In genomic region chr10:19592556-19592955, GRCm38 (mm10) we compare ENCODE assay signal across 8 mouse cellular contexts. TPM values are rescaled to one million over a fixed set of nuclear protein-coding genes. Genes with fewer than 3 reads are reported as not detected.
DNase-seq lines count a peak whose midpoint lies in the region; ATAC-seq and TF ChIP-seq lines count a peak whose summit lies in the region.

No protein-coding gene starts in this region.

- TF ChIP-seq EP300 in MEL (IDR thresholded peaks at IDR 0.05; ENCODE audit: low read depth in 1 of 2, low read length in 2 of 2), result no peak

- no peaks in the 10 kb centered on the region for H3K27me3 ChIP-seq in heart, embryonic 13.5 days (replicated peaks)
- H3K27me3 ChIP-seq in MEL (ENCODE audit: control insufficient read depth in 1 of 2, insufficient read depth in 2 of 2, low read length in 2 of 2), result no peaks in the 10 kb centered on the region
- H3K27me3 ChIP-seq in heart, embryonic 16.5 days (ENCODE audit: control insufficient read depth, insufficient read depth, low read length), result no peaks in the 10 kb centered on the region
- H3K27me3 ChIP-seq in midbrain, embryonic 10.5 days (ENCODE audit: low read depth, poor library complexity, severe bottlenecking), result peaks cover 18% of the 10 kb centered on the region

- H3K9me3 ChIP-seq in heart, embryonic 13.5 days, result no peaks in the 10 kb centered on the region
- no peaks in the 10 kb centered on the region for H3K9me3 ChIP-seq in MEL (replicated peaks; ENCODE audit: insufficient read depth, low read length)
- H3K9me3 ChIP-seq in heart, embryonic 16.5 days (replicated peaks; ENCODE audit: control insufficient read depth, low read length), result no peaks in the 10 kb centered on the region
- H3K9me3 ChIP-seq in midbrain, embryonic 10.5 days (replicated peaks), result no peaks in the 10 kb centered on the region

- ATAC-seq in heart, embryonic 13.5 days (ENCODE audit: extremely low read depth, insufficient number of reproducible peaks, low FRiP score, low TSS enrichment), result no peak
- ATAC-seq in heart, embryonic 16.5 days (replicated peaks; ENCODE audit: extremely low read depth, insufficient read depth, low FRiP score), result no peak

- H3K36me3 ChIP-seq in heart, embryonic 13.5 days, result peaks cover 5% of the 10 kb centered on the region
- peaks cover 1 to 22% of the 10 kb centered on the region in 2 experiments; a peak in 3 of 4 replicates for H3K36me3 ChIP-seq in MEL (ENCODE audit: control insufficient read depth in 1 of 2, insufficient read depth in 2 of 2, low read length in 2 of 2)
- no peaks in the 10 kb centered on the region for H3K36me3 ChIP-seq in heart, embryonic 16.5 days (ENCODE audit: control insufficient read depth, insufficient read depth)
- 0 out of 2 replicates have a peak, but pooled peaks cover 3% of the 10 kb centered on the region for H3K36me3 ChIP-seq in midbrain, embryonic 10.5 days

- H3K79me2 ChIP-seq in MEL (ENCODE audit: control insufficient read depth, insufficient read depth, low read length, poor library complexity), result peaks cover 3% of the 10 kb centered on the region

- DNase-seq in heart, adult 18-20 months, result no peak
- no peak for DNase-seq in MEL (ENCODE audit: low read depth, low spot score)
- DNase-seq in midbrain, embryonic 10.5 days (ENCODE audit: low spot score), result no peak
- DNase-seq in testis, postnatal 10 days (ENCODE audit: low spot score), result no peak
- DNase-seq in B cell, adult 2 months, result no peak
- no peak for DNase-seq in adrenal gland, postnatal 10 days

- peaks cover 43% of the 10 kb centered on the region for H3K4me1 ChIP-seq in heart, embryonic 13.5 days
- peaks cover 7 to 16% of the 10 kb centered on the region in 2 experiments for H3K4me1 ChIP-seq in MEL (ENCODE audit: control insufficient read depth in 1 of 2, insufficient read depth in 2 of 2, low read length in 2 of 2)
- H3K4me1 ChIP-seq in heart, embryonic 16.5 days (ENCODE audit: control insufficient read depth, insufficient read depth, low read length), result peaks cover 23% of the 10 kb centered on the region
- H3K4me1 ChIP-seq in midbrain, embryonic 10.5 days, result peaks cover 23% of the 10 kb centered on the region

- TF ChIP-seq RAD21 in MEL (IDR thresholded peaks at IDR 0.05; ENCODE audit: low read depth, low read length), result no peak

- H3K27ac ChIP-seq in heart, embryonic 13.5 days (replicated peaks), result peak overlapping the region; percentile 89
- H3K27ac ChIP-seq in MEL (ENCODE audit: control insufficient read depth, low read depth, low read length), result no peak overlapping the region
- H3K27ac ChIP-seq in heart, embryonic 16.5 days (ENCODE audit: low read length), result peak overlapping the region; percentile 91
- peak overlapping the region; percentile 89 for H3K27ac ChIP-seq in midbrain, embryonic 10.5 days (replicated peaks)

- H3K4me3 ChIP-seq in heart, embryonic 13.5 days, result peak overlapping the region; percentile 83
- H3K4me3 ChIP-seq in MEL (ENCODE audit: control insufficient read depth in 1 of 2, insufficient read depth in 1 of 2, low read depth in 2 of 2, low read length in 2 of 2), result peak overlapping the region; percentile 77 to 86
- peak overlapping the region; percentile 75 for H3K4me3 ChIP-seq in heart, embryonic 16.5 days (ENCODE audit: low read length)
- H3K4me3 ChIP-seq in midbrain, embryonic 10.5 days, result peak overlapping the region; percentile 72

- TF ChIP-seq CTCF in MEL (IDR thresholded peaks at IDR 0.05 in 2 of 3, conservative IDR thresholded peaks at IDR 0.05 in 1 of 3; ENCODE audit: control insufficient read depth in 1 of 3, insufficient read depth in 1 of 3, low read depth in 2 of 3, low read length in 3 of 3, poor library complexity in 1 of 3, severe bottlenecking in 1 of 3), result no peak

- H3K9ac ChIP-seq in heart, embryonic 13.5 days, result peak overlapping the region; percentile 89
- H3K9ac ChIP-seq in MEL (ENCODE audit: control insufficient read depth, low read depth, low read length, poor library complexity, severe bottlenecking), result peak overlapping the region; percentile 86
- H3K9ac ChIP-seq in heart, embryonic 16.5 days (ENCODE audit: low read length), result peak overlapping the region; percentile 88

- no peak for TF ChIP-seq POLR2A in MEL (IDR thresholded peaks at IDR 0.05; ENCODE audit: control insufficient read depth in 1 of 2, insufficient read depth in 1 of 2, low read depth in 1 of 2, low read length in 2 of 2, poor library complexity in 1 of 2)

- 1% methylated on average over 3 of the region's 3 CpGs for WGBS in heart, embryonic 13.5 days
- 4% methylated on average over 3 of the region's 3 CpGs for WGBS in heart, embryonic 16.5 days
- WGBS in midbrain, embryonic 10.5 days, result 12% methylated on average over 3 of the region's 3 CpGs

- H3K4me2 ChIP-seq in heart, embryonic 13.5 days, result peak overlapping the region; percentile 82
- H3K4me2 ChIP-seq in heart, embryonic 16.5 days (ENCODE audit: low read depth, low read length), result peak overlapping the region; percentile 72

TF ChIP-seq in MEL, 35 proteins besides CTCF, POLR2A, EP300 and RAD21:
- TF ChIP-seq SIN3A (IDR thresholded peaks at IDR 0.05; ENCODE audit: low read length), result no peak
- no peak for TF ChIP-seq SMC3 (IDR thresholded peaks at IDR 0.05; ENCODE audit: low read depth, low read length)
- TF ChIP-seq ZKSCAN1 (IDR thresholded peaks at IDR 0.05; ENCODE audit: low read depth, low read length), result no peak
- TF ChIP-seq MXI1 (IDR thresholded peaks at IDR 0.05; ENCODE audit: low read depth, low read length), result no peak
- TF ChIP-seq CHD1 (IDR thresholded peaks at IDR 0.05; ENCODE audit: low read depth, low read length), result no peak
- no peak for TF ChIP-seq MYB (IDR thresholded peaks at IDR 0.05; ENCODE audit: low read depth, low read length)
- TF ChIP-seq MAFK (IDR thresholded peaks at IDR 0.05; ENCODE audit: borderline replicate concordance, low read depth, low read length), result no peak
- no peak for TF ChIP-seq POLR2AphosphoS5 (IDR thresholded peaks at IDR 0.05; ENCODE audit: borderline replicate concordance, low read depth, low read length)
- no peak for TF ChIP-seq TAL1 (IDR thresholded peaks at IDR 0.05; ENCODE audit: low read length)
- TF ChIP-seq MEF2A (IDR thresholded peaks at IDR 0.05; ENCODE audit: extremely low read depth, insufficient replicate concordance, low read depth, low read length, poor library complexity, severe bottlenecking), result no peak
- TF ChIP-seq CHD2 (IDR thresholded peaks at IDR 0.05; ENCODE audit: low read length), result no peak
- TF ChIP-seq NRF1 (IDR thresholded peaks at IDR 0.05; ENCODE audit: insufficient read depth, low read depth, low read length, poor library complexity, severe bottlenecking), result no peak
- TF ChIP-seq MAX (IDR thresholded peaks at IDR 0.05; ENCODE audit: low read length), result no peak
- TF ChIP-seq GATA1 (IDR thresholded peaks at IDR 0.05; ENCODE audit: low read depth, low read length), result no peak
- TF ChIP-seq ZNF384 (IDR thresholded peaks at IDR 0.05; ENCODE audit: low read depth, low read length), result no peak
- TF ChIP-seq MYC (IDR thresholded peaks at IDR 0.05; ENCODE audit: low read depth, low read length), result no peak

RNA-seq across cellular contexts. Expression of gene Ifngr1, which starts 0.8 kb away (rescaled TPM):
- 32.8 and 33.3 TPM in 2 replicates for polyA plus RNA-seq in heart, embryonic 13.5 days (2015; fragmentation: Nextera tagmentation; extraction: Ambion mirVana)
- 10 to 100 TPM; 48.1 to 56.9 TPM for total RNA-seq in heart, adult 18-20 months (2021)
- total RNA-seq in MEL (2012; rRNA removed), result 15.4 and 19.8 TPM in 2 replicates
- 10 to 100 TPM in 1 of 2 experiments, not detected in 1; 18.6 TPM for polyA plus RNA-seq in MEL (2012; ENCODE audit: insufficient read depth in 1 of 2, insufficient read length in 2 of 2, low read depth in 1 of 2, low replicate concordance in 2 of 2, missing spikeins in 1 of 2)
- 50.2 and 69.7 TPM in 2 replicates for polyA plus RNA-seq in heart, embryonic 16.5 days (2015; fragmentation: Nextera tagmentation; extraction: Ambion mirVana)
- 34.7 and 36.0 TPM in 2 replicates for polyA plus RNA-seq in midbrain, embryonic 10.5 days (2016; fragmentation: Nextera tagmentation; extraction: Ambion mirVana)
- 10 to 100 TPM; 60.2 to 87.8 TPM for total RNA-seq in adrenal gland, postnatal 10 days (2021)

RNA-seq across cellular contexts. Expression of gene Il22ra2, which starts 29.2 kb away (rescaled TPM):
- polyA plus RNA-seq in heart, embryonic 13.5 days (2015; fragmentation: Nextera tagmentation; extraction: Ambion mirVana), result not detected in 2 replicates
- 1 to 10 TPM in 1 of 2 experiments, not detected in 1; 2.7 TPM for total RNA-seq in heart, adult 18-20 months (2021)
- total RNA-seq in MEL (2012; rRNA removed), result not detected in 2 replicates
- not detected for polyA plus RNA-seq in MEL (2012; ENCODE audit: insufficient read depth in 1 of 2, insufficient read length in 2 of 2, low read depth in 1 of 2, low replicate concordance in 2 of 2, missing spikeins in 1 of 2)
- polyA plus RNA-seq in heart, embryonic 16.5 days (2015; fragmentation: Nextera tagmentation; extraction: Ambion mirVana), result not detected in 2 replicates
- polyA plus RNA-seq in midbrain, embryonic 10.5 days (2016; fragmentation: Nextera tagmentation; extraction: Ambion mirVana), result not detected in 2 replicates
- total RNA-seq in adrenal gland, postnatal 10 days (2021), result under 1 TPM; 0.18 to 0.48 TPM
